Mouse (Mus musculus) spleen, postnatal 10 days (tissue): Measurements from ENCODE around the gene Ggt6.

Experiments
- DNase-seq, 2 experiments: peaks; one replicate each; pipeline ENCODE4 v3.0.0; 2021 to 2022; ENCODE audit warnings: low spot score in 2 of 2

The Ggt6 gene

GRCm38 (mm10) chr11:72476074-72476625 lies 40.8 kb downstream of the Ggt6 start:
- DNase-seq = no peak

- DNase-seq = no peak
Measured at GRCm38 (mm10) chr11:72477182-72477581, 41.9 kb downstream of the Ggt6 start.

- DNase-seq = no peak
Measured at GRCm38 (mm10) chr11:72477653-72478052, 42.3 kb downstream of the Ggt6 start.

- no peak for DNase-seq
Measured at GRCm38 (mm10) chr11:72478228-72478627, 42.9 kb downstream of the Ggt6 start.

GRCm38 (mm10) chr11:72479499-72479898 lies 44.2 kb downstream of the Ggt6 start:
- DNase-seq = no peak

GRCm38 (mm10) chr11:72481313-72481712 lies 46.0 kb downstream of the Ggt6 start:
- no peak for DNase-seq

- DNase-seq = no peak
Measured at GRCm38 (mm10) chr11:72481952-72482351, 46.6 kb downstream of the Ggt6 start.

GRCm38 (mm10) chr11:72484549-72484948 lies 49.2 kb downstream of the Ggt6 start:
- no peak for DNase-seq

GRCm38 (mm10) chr11:72485157-72485556 lies 49.8 kb downstream of the Ggt6 start:
- no peak for DNase-seq

GRCm38 (mm10) chr11:72485960-72486359 lies 50.6 kb downstream of the Ggt6 start:
- DNase-seq = no peak

GRCm38 (mm10) chr11:72487171-72487570 lies 51.8 kb downstream of the Ggt6 start:
- no peak for DNase-seq

- no peak for DNase-seq
Measured at GRCm38 (mm10) chr11:72487739-72488138, 52.4 kb downstream of the Ggt6 start.
